Mouse (Mus musculus): ENCODE measurements at regions not wholly inside any gene's neighbourhood (a gene's known extent, or its start where the extent isn't known, plus 50 kb on each side); places are given as distances from the start of the nearest gene placed in this dataset.

- Histone ChIP-seq H3K4me1 (ENCODE audit: control insufficient read depth, insufficient read depth, low read length) (0 out of 2 replicates have a peak, but pooled peaks cover 2% of the 10 kb centered on the region), H3K36me3 (ENCODE audit: control insufficient read depth, insufficient read depth, low read length) (no peaks in the 10 kb centered on the region), H3K27ac (ENCODE audit: low read depth, low read length) (no peak overlapping the region), H3K9me3 (ENCODE audit: control insufficient read depth, low read length) (no peaks in the 10 kb centered on the region), H3K27me3 (ENCODE audit: control insufficient read depth, insufficient read depth, low read length) (no peaks in the 10 kb centered on the region), H3K4me3 (ENCODE audit: low read depth, low read length) (no peak overlapping the region), H3K9ac (replicated peaks; ENCODE audit: low read depth, low read length) (no peak overlapping the region), H3K4me2 (ENCODE audit: low read depth, low read length) (no peak overlapping the region)
- 30% methylated on average over 7 of the region's 7 CpGs for WGBS
- ATAC-seq (ENCODE audit: low read depth) = peak; percentile 56; the same call in 1 of the 2 replicates
Measured at GRCm38 (mm10) chr17:80875352-80876044, 68.9 kb upstream of the Tmem178 start.

- Histone ChIP-seq H3K9me3 (ENCODE audit: control insufficient read depth, low read length) (no peaks in the 10 kb centered on the region), H3K9ac (replicated peaks; ENCODE audit: low read depth, low read length) (no peak overlapping the region)
Measured at GRCm38 (mm10) chr17:80870965-80871364, 73.5 kb upstream of the Tmem178 start.

DNA sequence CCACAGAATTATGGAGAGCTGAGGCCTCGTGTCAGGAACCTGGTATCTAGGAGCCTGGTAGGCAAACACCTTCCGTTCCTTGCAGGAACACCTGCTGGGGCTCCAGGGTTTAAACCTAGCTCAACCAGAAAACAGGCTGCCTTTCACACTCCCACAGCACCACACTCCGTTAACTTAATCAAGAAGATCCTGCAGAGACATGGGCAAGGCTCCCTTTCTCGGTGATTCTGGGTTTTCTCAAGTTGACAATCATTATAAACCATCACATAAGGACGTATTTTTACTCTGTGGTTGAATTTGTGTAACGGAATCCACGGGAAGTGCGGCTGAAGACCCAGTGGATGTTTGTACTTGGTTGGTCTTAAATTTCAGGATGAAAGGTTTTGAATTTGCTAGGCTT lies 82.1 kb upstream of the Tmem178 start:
- Histone ChIP-seq H3K9me3 (ENCODE audit: control insufficient read depth, low read length) (no peaks in the 10 kb centered on the region), H3K4me2 (ENCODE audit: low read depth, low read length) (no peak overlapping the region), H3K27me3 (ENCODE audit: control insufficient read depth, insufficient read depth, low read length) (no peaks in the 10 kb centered on the region), H3K27ac (ENCODE audit: low read depth, low read length) (no peak overlapping the region), H3K4me3 (ENCODE audit: low read depth, low read length) (no peak overlapping the region), H3K36me3 (ENCODE audit: control insufficient read depth, insufficient read depth, low read length) (no peaks in the 10 kb centered on the region), H3K4me1 (ENCODE audit: control insufficient read depth, insufficient read depth, low read length) (0 out of 2 replicates have a peak, but pooled peaks cover 3% of the 10 kb centered on the region), H3K9ac (replicated peaks; ENCODE audit: low read depth, low read length) (no peak overlapping the region)
- 85% methylated on average over 8 of the region's 8 CpGs for WGBS
- ATAC-seq (ENCODE audit: low read depth) = no peak

More at GRCm38 (mm10) chr17:80870965-80871364, 73.5 kb upstream of the Tmem178 start:
- no peaks in the 10 kb centered on the region for H3K36me3 ChIP-seq (ENCODE audit: control insufficient read depth, insufficient read depth, low read length)
- H3K4me3 ChIP-seq (ENCODE audit: low read depth, low read length) = no peak overlapping the region
- 0 out of 2 replicates have a peak, but pooled peaks cover 3% of the 10 kb centered on the region for H3K4me1 ChIP-seq (ENCODE audit: control insufficient read depth, insufficient read depth, low read length)
- no peak overlapping the region for H3K27ac ChIP-seq (ENCODE audit: low read depth, low read length)
- no peak for ATAC-seq (ENCODE audit: low read depth)
- WGBS = 82% methylated on average over 4 of the region's 4 CpGs
- no peaks in the 10 kb centered on the region for H3K27me3 ChIP-seq (ENCODE audit: control insufficient read depth, insufficient read depth, low read length)
- H3K4me2 ChIP-seq (ENCODE audit: low read depth, low read length) = no peak overlapping the region

DNA sequence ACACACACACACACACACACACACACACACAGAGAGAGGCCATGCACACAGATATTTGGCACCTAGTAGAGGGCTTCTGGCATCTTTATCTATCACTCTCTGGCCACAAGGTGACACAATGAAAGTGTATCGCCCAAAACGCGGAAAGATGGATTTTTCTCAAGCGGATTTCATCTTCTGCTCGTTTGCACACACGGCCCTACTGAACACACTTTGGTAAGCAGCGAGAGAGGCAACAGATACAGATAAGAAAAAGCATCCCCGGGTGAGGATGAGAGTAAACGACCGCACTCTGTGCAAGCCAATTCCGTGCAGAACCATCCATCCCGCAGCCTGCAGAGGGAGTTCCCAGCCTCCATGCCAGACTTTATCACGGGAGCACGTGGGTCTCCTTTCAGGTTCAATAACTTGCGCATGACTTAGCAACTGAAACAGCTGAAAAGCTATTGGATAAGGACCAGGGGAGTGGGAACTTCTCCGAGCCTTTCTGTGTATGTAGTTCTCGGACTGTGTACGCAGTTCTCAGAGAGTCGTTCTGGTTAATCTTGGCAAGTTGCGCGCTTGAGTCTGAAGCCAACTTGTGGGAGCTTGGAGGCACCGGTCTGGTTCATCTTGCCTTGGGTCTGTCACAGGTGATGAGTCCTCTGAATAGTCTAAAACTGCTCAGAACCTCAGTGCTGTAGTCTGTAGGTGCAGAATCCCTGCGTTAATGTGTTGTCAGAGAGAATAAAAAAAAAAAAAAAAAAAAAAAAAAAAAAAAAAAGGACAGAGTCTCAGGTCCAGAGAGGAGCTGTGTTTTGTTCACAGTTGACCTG lies 97.2 kb upstream of the Tmem178 start:
- 63% methylated on average over 23 of the region's 23 CpGs for WGBS
- Histone ChIP-seq H3K4me3 (ENCODE audit: low read depth, low read length) (no peak overlapping the region), H3K27me3 (ENCODE audit: control insufficient read depth, insufficient read depth, low read length) (no peaks in the 10 kb centered on the region), H3K9me3 (ENCODE audit: control insufficient read depth, low read length) (no peaks in the 10 kb centered on the region), H3K9ac (replicated peaks; ENCODE audit: low read depth, low read length) (no peak overlapping the region), H3K4me1 (ENCODE audit: control insufficient read depth, insufficient read depth, low read length) (no peaks in the 10 kb centered on the region), H3K36me3 (ENCODE audit: control insufficient read depth, insufficient read depth, low read length) (no peaks in the 10 kb centered on the region), H3K4me2 (ENCODE audit: low read depth, low read length) (no peak overlapping the region; the same call in 1 of the 2 replicates), H3K27ac (ENCODE audit: low read depth, low read length) (no peak overlapping the region)
- ATAC-seq (ENCODE audit: low read depth) = peak; percentile 75

DNA sequence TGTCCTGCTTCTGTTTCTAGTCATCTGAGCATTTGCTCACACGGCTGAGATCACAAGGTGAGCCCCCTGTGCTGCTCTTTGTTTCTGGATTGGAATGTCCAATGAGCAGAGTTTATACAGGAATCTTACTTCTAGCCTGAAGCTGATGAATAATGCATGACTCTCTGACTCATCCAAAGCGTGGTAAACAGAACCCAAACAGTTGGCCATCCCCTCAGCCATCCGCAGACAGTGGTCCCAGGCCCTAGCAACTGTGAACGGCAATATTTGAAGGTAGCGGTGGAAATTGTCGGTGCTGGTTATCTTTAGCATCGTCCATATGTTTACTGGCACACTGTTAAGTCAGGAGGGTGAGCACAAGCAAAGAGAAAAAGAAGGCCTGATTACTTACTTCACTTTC lies 99.1 kb upstream of the Tmem178 start:
- ATAC-seq (ENCODE audit: low read depth) = no peak
- Histone ChIP-seq H3K4me1 (ENCODE audit: control insufficient read depth, insufficient read depth, low read length) (no peaks in the 10 kb centered on the region), H3K4me2 (ENCODE audit: low read depth, low read length) (no peak overlapping the region), H3K27me3 (ENCODE audit: control insufficient read depth, insufficient read depth, low read length) (no peaks in the 10 kb centered on the region), H3K36me3 (ENCODE audit: control insufficient read depth, insufficient read depth, low read length) (no peaks in the 10 kb centered on the region), H3K9ac (replicated peaks; ENCODE audit: low read depth, low read length) (no peak overlapping the region), H3K4me3 (ENCODE audit: low read depth, low read length) (no peak overlapping the region), H3K27ac (ENCODE audit: low read depth, low read length) (no peak overlapping the region), H3K9me3 (ENCODE audit: control insufficient read depth, low read length) (no peaks in the 10 kb centered on the region)
- WGBS = 64% methylated on average over 7 of the region's 7 CpGs

DNA sequence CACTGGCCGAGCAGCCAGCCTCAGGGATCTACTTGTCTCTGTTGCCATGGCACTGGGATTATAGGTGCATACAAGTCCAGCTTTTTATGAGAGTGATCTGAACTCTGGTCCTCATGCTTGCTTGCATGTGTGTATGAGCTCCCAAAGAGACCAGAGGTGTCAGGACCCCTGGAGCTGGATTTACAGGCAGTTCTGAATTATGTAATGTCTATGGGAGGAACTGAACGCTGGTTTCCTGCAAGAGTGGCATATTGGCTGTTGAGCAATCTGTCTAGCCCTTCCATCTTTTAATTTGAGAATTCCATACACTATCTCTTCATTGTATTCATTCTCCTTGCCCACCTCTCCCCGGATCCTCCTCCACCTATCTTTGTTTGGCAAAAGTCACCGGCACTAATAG lies 102.5 kb upstream of the Tmem178 start:
- no peaks in the 10 kb centered on the region for H3K9me3 ChIP-seq (ENCODE audit: control insufficient read depth, low read length)
- H3K4me3 ChIP-seq (ENCODE audit: low read depth, low read length) = no peak overlapping the region
- no peak overlapping the region for H3K4me2 ChIP-seq (ENCODE audit: low read depth, low read length)
- no peak overlapping the region for H3K27ac ChIP-seq (ENCODE audit: low read depth, low read length)
- no peaks in the 10 kb centered on the region for H3K27me3 ChIP-seq (ENCODE audit: control insufficient read depth, insufficient read depth, low read length)
- no peak overlapping the region for H3K9ac ChIP-seq (replicated peaks; ENCODE audit: low read depth, low read length)
- ATAC-seq (ENCODE audit: low read depth) = no peak
- no peaks in the 10 kb centered on the region for H3K36me3 ChIP-seq (ENCODE audit: control insufficient read depth, insufficient read depth, low read length)
- WGBS = 90% methylated on average over 4 of the region's 4 CpGs
- H3K4me1 ChIP-seq (ENCODE audit: control insufficient read depth, insufficient read depth, low read length) = no peaks in the 10 kb centered on the region

DNA sequence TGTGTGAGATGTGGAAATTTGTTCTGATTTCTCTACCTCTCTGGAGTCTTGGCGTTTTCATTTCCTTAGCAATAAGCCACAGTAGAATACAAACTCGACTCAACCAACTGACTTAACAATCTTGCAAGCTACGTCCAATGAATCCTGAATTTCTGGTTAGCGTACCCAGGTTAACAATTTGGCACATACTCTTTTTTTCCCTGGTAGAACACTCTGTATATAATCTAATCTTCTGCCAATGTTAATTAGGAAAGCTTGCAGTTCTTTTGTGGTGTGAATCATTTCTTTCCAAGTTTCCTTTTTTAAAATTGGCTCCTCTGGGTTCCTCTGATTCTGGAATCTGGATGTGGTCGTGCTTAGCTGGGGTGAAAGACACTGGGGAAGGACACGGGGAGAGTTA lies 103.5 kb upstream of the Tmem178 start:
- ATAC-seq (ENCODE audit: low read depth) = no peak
- H3K9me3 ChIP-seq (ENCODE audit: control insufficient read depth, low read length) = no peaks in the 10 kb centered on the region
- H3K4me1 ChIP-seq (ENCODE audit: control insufficient read depth, insufficient read depth, low read length) = no peaks in the 10 kb centered on the region
- 84% methylated on average over 6 of the region's 6 CpGs for WGBS
- H3K4me3 ChIP-seq (ENCODE audit: low read depth, low read length) = no peak overlapping the region
- H3K27ac ChIP-seq (ENCODE audit: low read depth, low read length) = no peak overlapping the region
- no peak overlapping the region for H3K4me2 ChIP-seq (ENCODE audit: low read depth, low read length)
- no peaks in the 10 kb centered on the region for H3K27me3 ChIP-seq (ENCODE audit: control insufficient read depth, insufficient read depth, low read length)
- no peak overlapping the region for H3K9ac ChIP-seq (replicated peaks; ENCODE audit: low read depth, low read length)
- no peaks in the 10 kb centered on the region for H3K36me3 ChIP-seq (ENCODE audit: control insufficient read depth, insufficient read depth, low read length)

GRCm38 (mm10) chr17:80840452-80840851 lies 104.0 kb upstream of the Tmem178 start:
- H3K36me3 ChIP-seq (ENCODE audit: control insufficient read depth, insufficient read depth, low read length) = no peaks in the 10 kb centered on the region
- WGBS = 85% methylated on average over 4 of the region's 4 CpGs
- H3K9me3 ChIP-seq (ENCODE audit: control insufficient read depth, low read length) = no peaks in the 10 kb centered on the region
- H3K27ac ChIP-seq (ENCODE audit: low read depth, low read length) = no peak overlapping the region
- no peak overlapping the region for H3K4me2 ChIP-seq (ENCODE audit: low read depth, low read length)
- no peaks in the 10 kb centered on the region for H3K27me3 ChIP-seq (ENCODE audit: control insufficient read depth, insufficient read depth, low read length)
- no peaks in the 10 kb centered on the region for H3K4me1 ChIP-seq (ENCODE audit: control insufficient read depth, insufficient read depth, low read length)
- no peak for ATAC-seq (ENCODE audit: low read depth)
- H3K9ac ChIP-seq (replicated peaks; ENCODE audit: low read depth, low read length) = no peak overlapping the region
- no peak overlapping the region for H3K4me3 ChIP-seq (ENCODE audit: low read depth, low read length)

GRCm38 (mm10) chr17:80834701-80835100 lies 106.4 kb upstream of the Map4k3 start:
- Histone ChIP-seq H3K27me3 (ENCODE audit: control insufficient read depth, insufficient read depth, low read length) (no peaks in the 10 kb centered on the region), H3K9me3 (ENCODE audit: control insufficient read depth, low read length) (no peaks in the 10 kb centered on the region), H3K4me3 (ENCODE audit: low read depth, low read length) (no peak overlapping the region), H3K27ac (ENCODE audit: low read depth, low read length) (no peak overlapping the region), H3K4me1 (ENCODE audit: control insufficient read depth, insufficient read depth, low read length) (no peaks in the 10 kb centered on the region), H3K4me2 (ENCODE audit: low read depth, low read length) (no peak overlapping the region), H3K9ac (replicated peaks; ENCODE audit: low read depth, low read length) (no peak overlapping the region), H3K36me3 (ENCODE audit: control insufficient read depth, insufficient read depth, low read length) (no peaks in the 10 kb centered on the region)
- no peak for ATAC-seq (ENCODE audit: low read depth)

All from neural tube, embryonic 14.5 days (tissue).